Comparison of ENCODE assay signal across 9 mouse cellular contexts in genomic region chr19:22303021-22303951, GRCm38 (mm10).
DNase-seq lines count a peak whose midpoint lies in the region; ATAC-seq and TF ChIP-seq lines count a peak whose summit lies in the region.
"Had no signal": no experiment of that assay in that cellular context is flagged by ENCODE, and none has a peak within 500 bp of the region (broad histone marks: within the 10 kb centered on the region; RNA-seq: fewer than 3 reads in every experiment).

No protein-coding gene starts in this region.

- H3K9ac ChIP-seq in intestine, embryonic 15.5 days: no peak overlapping the region
- H3K9ac ChIP-seq in intestine, postnatal 0 days (ENCODE audit: low read depth, low read length): no peak overlapping the region
- no peak overlapping the region; the same call in 1 of the 2 replicates for H3K9ac ChIP-seq in hindbrain, embryonic 14.5 days
- peak overlapping the region; percentile 3; the same call in 1 of the 2 replicates for H3K9ac ChIP-seq in neural tube, embryonic 15.5 days (replicated peaks)

- no peak overlapping the region for H3K4me3 ChIP-seq in intestine, embryonic 15.5 days (replicated peaks)
- no peak overlapping the region for H3K4me3 ChIP-seq in intestine, postnatal 0 days (ENCODE audit: low read depth, low read length)
- H3K4me3 ChIP-seq in hindbrain, embryonic 14.5 days (replicated peaks; ENCODE audit: low read length): no peak overlapping the region
- H3K4me3 ChIP-seq in neural tube, embryonic 15.5 days (replicated peaks): no peak overlapping the region

- no peak for TF ChIP-seq CTCF in intestine, postnatal 0 days (IDR thresholded peaks at IDR 0.05; ENCODE audit: low read depth)

- ATAC-seq in intestine, embryonic 15.5 days: no peak
- no peak for ATAC-seq in intestine, postnatal 0 days
- peak; percentile 66 for ATAC-seq in hindbrain, embryonic 14.5 days (ENCODE audit: low FRiP score)
- ATAC-seq in neural tube, embryonic 15.5 days (ENCODE audit: low FRiP score): peak; percentile 55

- H3K27ac ChIP-seq in intestine, embryonic 15.5 days: no peak overlapping the region
- no peak overlapping the region for H3K27ac ChIP-seq in intestine, postnatal 0 days (ENCODE audit: low read depth, low read length)
- 0 out of 2 replicates have a peak overlapping the region, but pooled peaks have one; percentile 17 for H3K27ac ChIP-seq in hindbrain, embryonic 14.5 days
- H3K27ac ChIP-seq in neural tube, embryonic 15.5 days (replicated peaks): peak overlapping the region; percentile 56

- H3K9me3 ChIP-seq in intestine, embryonic 15.5 days: no peaks in the 10 kb centered on the region
- H3K9me3 ChIP-seq in intestine, postnatal 0 days (ENCODE audit: control insufficient read depth): no peaks in the 10 kb centered on the region
- no peaks in the 10 kb centered on the region for H3K9me3 ChIP-seq in hindbrain, embryonic 14.5 days (ENCODE audit: control insufficient read depth, low read length)
- no peaks in the 10 kb centered on the region for H3K9me3 ChIP-seq in neural tube, embryonic 15.5 days (replicated peaks)

- 28% methylated on average over 17 of the region's 17 CpGs for WGBS in intestine, embryonic 15.5 days
- WGBS in intestine, postnatal 0 days: 47% methylated on average over 17 of the region's 17 CpGs
- WGBS in hindbrain, embryonic 14.5 days: 16% methylated on average over 17 of the region's 17 CpGs
- WGBS in neural tube, embryonic 15.5 days: 18% methylated on average over 17 of the region's 17 CpGs

- no peaks in the 10 kb centered on the region for H3K27me3 ChIP-seq in intestine, embryonic 15.5 days (replicated peaks)
- H3K27me3 ChIP-seq in intestine, postnatal 0 days (replicated peaks; ENCODE audit: control insufficient read depth, insufficient read depth, low read length): no peaks in the 10 kb centered on the region
- no peaks in the 10 kb centered on the region for H3K27me3 ChIP-seq in hindbrain, embryonic 14.5 days (ENCODE audit: control insufficient read depth, insufficient read depth, low read length)
- no peaks in the 10 kb centered on the region for H3K27me3 ChIP-seq in neural tube, embryonic 15.5 days (replicated peaks)
- H3K27me3 ChIP-seq: CH12.LX had no signal

- peak overlapping the region; percentile 42; the same call in 1 of the 2 replicates for H3K4me2 ChIP-seq in intestine, embryonic 15.5 days (replicated peaks)
- no peak overlapping the region for H3K4me2 ChIP-seq in intestine, postnatal 0 days (replicated peaks; ENCODE audit: low read depth)
- peak overlapping the region; percentile 49 for H3K4me2 ChIP-seq in hindbrain, embryonic 14.5 days (replicated peaks)
- peak overlapping the region; percentile 56 for H3K4me2 ChIP-seq in neural tube, embryonic 15.5 days

- H3K4me1 ChIP-seq in intestine, embryonic 15.5 days (replicated peaks): no peaks in the 10 kb centered on the region
- no peaks in the 10 kb centered on the region for H3K4me1 ChIP-seq in intestine, postnatal 0 days (replicated peaks; ENCODE audit: control insufficient read depth, insufficient read depth, low read length)
- peaks cover 11% of the 10 kb centered on the region; the same call in 1 of the 2 replicates for H3K4me1 ChIP-seq in hindbrain, embryonic 14.5 days (replicated peaks; ENCODE audit: control insufficient read depth, insufficient read depth, low read length)
- peaks cover 15% of the 10 kb centered on the region for H3K4me1 ChIP-seq in neural tube, embryonic 15.5 days

- no peaks in the 10 kb centered on the region for H3K36me3 ChIP-seq in intestine, embryonic 15.5 days
- no peaks in the 10 kb centered on the region for H3K36me3 ChIP-seq in intestine, postnatal 0 days (ENCODE audit: control insufficient read depth, insufficient read depth)
- no peaks in the 10 kb centered on the region for H3K36me3 ChIP-seq in hindbrain, embryonic 14.5 days (replicated peaks; ENCODE audit: control insufficient read depth, insufficient read depth)
- H3K36me3 ChIP-seq in neural tube, embryonic 15.5 days: no peaks in the 10 kb centered on the region

- DNase-seq in cerebellum, adult 9-11 months: peak; percentile 87
- peak; percentile 35 for DNase-seq in hindbrain, embryonic 14.5 days (ENCODE audit: low spot score)
- no peak for DNase-seq in adrenal gland, adult 8-10 months
- DNase-seq in adrenal gland, adult 18-20 months (ENCODE audit: low spot score in 2 of 2): no peak
- no peak for DNase-seq in heart, adult 9 months (ENCODE audit: low spot score in 2 of 2)

Comparison
In these comparisons a context has a peak if more than half of its experiments do, and no peak if none do; other contexts are left out.
1. ATAC-seq: peak in hindbrain, embryonic 14.5 days (single experiment) and neural tube, embryonic 15.5 days (single experiment); none in intestine, embryonic 15.5 days (single experiment) and intestine, postnatal 0 days (single experiment).
2. H3K27ac ChIP-seq: peak in hindbrain, embryonic 14.5 days (single experiment) and neural tube, embryonic 15.5 days (single experiment); none in intestine, embryonic 15.5 days (single experiment) and intestine, postnatal 0 days (single experiment).
3. DNase-seq: peak in cerebellum, adult 9-11 months (single experiment) and hindbrain, embryonic 14.5 days (single experiment); none in adrenal gland, adult 8-10 months (single experiment), adrenal gland, adult 18-20 months (0 of 2) and heart, adult 9 months (0 of 2).